Mouse (Mus musculus) ES-E14 (cell line): Measurements from ENCODE around the gene Spag9. TPM values are rescaled to one million over a fixed set of nuclear protein-coding genes. Genes with fewer than 3 reads are reported as not detected.

Source experiments
- DNase-seq: peaks from one replicate; pipeline ENCODE4 v3.0.0-alpha.2; 2013; ENCODE audit warnings: low read depth, low spot score
- H3K27ac ChIP-seq: 2 replicates; pipeline ENCODE4 v1.5.1; 2012; ENCODE audit warnings: low read depth, mild to moderate bottlenecking, low read length, moderate library complexity, mixed read lengths; ENCODE audit not compliant: poor library complexity, insufficient read depth, severe bottlenecking
- H3K36me3 ChIP-seq: 2 replicates; pipeline ENCODE4 v1.6.1; 2012; ENCODE audit warnings: mild to moderate bottlenecking, low read length, moderate library complexity, mixed read lengths; ENCODE audit not compliant: control insufficient read depth, poor library complexity, insufficient read depth, severe bottlenecking
- H3K4me1 ChIP-seq, 2 experiments: fragments of 150-350 bp in 1 of 2; sonication (generic) in 1 of 2; 2 replicates each; pipeline ENCODE4 v1.6.1; 2012; ENCODE audit warnings: low read length in 2 of 2, mild to moderate bottlenecking in 1 of 2, mixed read lengths in 1 of 2; ENCODE audit not compliant: control insufficient read depth in 2 of 2, insufficient read depth in 2 of 2, poor library complexity in 1 of 2
- H3K4me3 ChIP-seq, 2 experiments: fragments of 150-350 bp in 1 of 2; sonication (generic) in 1 of 2; 2 replicates each; pipeline ENCODE4 v1.5.1; 2012; ENCODE audit warnings: low read length in 2 of 2, low read depth in 1 of 2, mild to moderate bottlenecking in 1 of 2, mixed read lengths in 1 of 2; ENCODE audit not compliant: insufficient read depth in 1 of 2, poor library complexity in 1 of 2, severe bottlenecking in 1 of 2
- H3K9ac ChIP-seq: 2 replicates; pipeline ENCODE4 v1.6.1; 2012; ENCODE audit warnings: low read depth, mild to moderate bottlenecking, low read length, mixed read lengths; ENCODE audit not compliant: poor library complexity, insufficient read depth, severe bottlenecking
- H3K9me3 ChIP-seq: fragments of 150-350 bp; sonication (generic); 2 replicates; pipeline ENCODE4 v1.6.1; 2012; ENCODE audit warnings: low read depth, mild to moderate bottlenecking, low read length; ENCODE audit not compliant: control insufficient read depth, insufficient read depth
- CHD2 ChIP-seq: IDR thresholded peaks from 2 replicates; pipeline ENCODE4 v1.6.1; 2014; ENCODE audit warnings: mild to moderate bottlenecking, low read depth, low read length, inconsistent platforms
- HCFC1 ChIP-seq: IDR thresholded peaks from 2 replicates; pipeline ENCODE4 v1.6.1; 2012; ENCODE audit warnings: low read length, inconsistent platforms, borderline replicate concordance; ENCODE audit not compliant: insufficient read depth
- MAFK ChIP-seq: IDR thresholded peaks from 2 replicates; pipeline ENCODE4 v1.6.1; 2014; ENCODE audit warnings: mild to moderate bottlenecking, low read depth, low read length, inconsistent platforms; ENCODE audit not compliant: insufficient read depth
- ZC3H11A ChIP-seq: IDR thresholded peaks from 2 replicates; pipeline ENCODE4 v1.6.1; 2012; ENCODE audit warnings: low read depth, mild to moderate bottlenecking, inconsistent platforms, low read length, borderline replicate concordance
- ZNF384 ChIP-seq: IDR thresholded peaks from 2 replicates; pipeline ENCODE4 v1.6.1; 2012; ENCODE audit warnings: low read depth, low read length, inconsistent platforms
- in situ Hi-C, 2 experiments: fragments of 600-800 bp; cut with MboI; formaldehyde crosslinking; loops; one replicate each; pipeline ENCODE4 v1.15.1; 2025; ENCODE audit warnings: low sequenced_read_pairs in 2 of 2, inconsistent platforms in 1 of 2; ENCODE audit not compliant: unreplicated experiment in 2 of 2
- total RNA-seq: library from RNA; depleted of rRNA; stranded (reverse); fragments of 300-350 nt; gene quantifications from 2 replicates; pipeline ENCODE4 v1.2.3, GENCODE M21; 2012

Spag9 gene
- total RNA-seq, 1 experiment, result 20.9 TPM

DNA sequence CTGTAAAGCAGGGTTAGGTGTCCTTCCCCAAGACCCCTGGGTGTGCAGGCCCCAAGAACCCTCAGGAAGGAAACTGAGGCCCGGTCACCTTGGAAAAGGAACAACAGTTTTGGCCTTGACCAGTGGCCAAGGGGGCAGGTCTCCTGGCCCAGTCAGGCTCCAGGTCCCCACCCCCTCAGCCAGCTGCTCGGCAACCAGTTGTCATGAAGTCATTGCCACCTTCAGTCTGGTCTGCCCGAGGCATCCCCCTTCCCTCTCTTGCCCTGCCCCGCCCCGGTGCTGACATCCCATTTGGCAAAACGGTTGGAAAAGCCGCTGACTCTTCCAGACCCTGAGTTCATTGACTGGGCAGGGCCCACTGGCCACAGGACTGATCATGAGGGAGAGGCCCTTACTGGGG, 140.8 kb downstream of the Spag9 start:
- peaks cover 17 to 47% of the 10 kb centered on the region in 2 experiments; a peak in 3 of 4 replicates for H3K4me1 ChIP-seq
- no peak overlapping the region for H3K27ac ChIP-seq
- H3K9ac ChIP-seq, result 0 out of 2 replicates have a peak overlapping the region, but pooled peaks have one; percentile 15
- DNase-seq, result no peak
- H3K4me3 ChIP-seq, result no peak overlapping the region
- TF ChIP-seq HCFC1 (no peak), ZNF384 (no peak), MAFK (no peak), CHD2 (no peak), ZC3H11A (no peak)
- H3K36me3 ChIP-seq, result no peaks in the 10 kb centered on the region
- no peaks in the 10 kb centered on the region for H3K9me3 ChIP-seq
- in situ Hi-C loops, result loop anchor here (10.0 kb wide), 3 partner anchors 88 to 358 kb away; partner anchors contain the start of gene Epn3 (in 1 of the 2)

- peak overlapping the region; percentile 22; the same call in 1 of the 2 replicates for H3K9ac ChIP-seq
- H3K27ac ChIP-seq, result peak overlapping the region; percentile 38; the same call in 1 of the 2 replicates
- no peak for DNase-seq
- peak overlapping the region; percentile 47 to 65; a peak in 2 of 4 replicates for H3K4me3 ChIP-seq
- in situ Hi-C loops, result loop anchor here (10.0 kb wide), 3 partner anchors 87 to 357 kb away; partner anchors contain the start of gene Epn3 (in 1 of the 2)
- H3K9me3 ChIP-seq, result no peaks in the 10 kb centered on the region
- peaks cover 19 to 47% of the 10 kb centered on the region in 2 experiments; a peak in 3 of 4 replicates for H3K4me1 ChIP-seq
- H3K36me3 ChIP-seq, result no peaks in the 10 kb centered on the region
- TF ChIP-seq ZNF384 (no peak), CHD2 (no peak)
Measured at GRCm38 (mm10) chr11:94137326-94138061, 141.6 kb downstream of the Spag9 start.

DNA sequence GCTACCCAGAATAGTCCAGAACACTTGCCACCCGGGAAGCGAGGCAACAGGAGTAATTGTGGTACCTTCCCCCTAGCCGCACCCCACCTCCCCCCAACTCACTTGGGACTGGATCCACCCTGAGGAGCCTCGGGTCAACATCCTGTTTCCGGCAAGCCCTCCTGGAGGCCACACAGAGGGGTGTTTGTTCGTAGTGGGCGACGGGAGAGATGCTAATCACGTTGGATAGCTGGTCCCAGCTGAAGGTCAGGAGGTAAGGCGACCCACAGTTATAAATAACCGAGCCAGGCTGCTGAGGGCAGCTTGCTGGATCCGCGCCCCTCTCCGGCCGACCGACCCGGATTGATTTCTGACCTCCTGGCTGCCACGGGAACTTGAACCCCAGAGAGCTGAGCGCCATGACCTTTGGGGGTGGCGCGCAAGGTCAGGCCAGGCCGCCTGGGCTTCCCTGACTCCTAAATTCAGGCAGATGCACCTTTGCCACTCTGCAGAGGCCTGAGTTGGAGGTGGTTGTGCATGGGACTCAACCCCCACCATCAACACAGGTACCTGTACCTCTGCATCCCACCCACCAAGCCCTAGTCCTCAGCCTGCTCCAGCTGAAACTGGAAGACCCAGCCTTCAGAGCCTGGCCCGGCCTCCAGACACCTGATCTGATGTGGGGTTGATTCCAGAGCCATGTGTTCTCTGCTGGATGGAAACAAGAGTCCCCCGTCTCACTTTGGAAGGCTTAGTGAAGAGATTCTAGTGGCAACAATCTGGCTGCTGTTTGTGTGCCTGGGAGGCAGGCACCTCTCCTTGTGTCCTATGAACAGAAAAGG, 142.7 kb downstream of the Spag9 start:
- Histone ChIP-seq H3K9ac (peak overlapping the region; percentile 46; the same call in 1 of the 2 replicates), H3K27ac (peak overlapping the region; percentile 38; the same call in 1 of the 2 replicates), H3K4me1 (peaks cover 21 to 48% of the 10 kb centered on the region in 2 experiments; a peak in 3 of 4 replicates), H3K9me3 (no peaks in the 10 kb centered on the region), H3K36me3 (no peaks in the 10 kb centered on the region), H3K4me3 (peak overlapping the region; percentile 47 to 65)
- no peak for DNase-seq
- in situ Hi-C loops, result loop anchor here (10.0 kb wide), 3 partner anchors 86 to 356 kb away; partner anchors contain the start of gene Epn3 (in 1 of the 2)
- no peak for TF ChIP-seq ZC3H11A
- TF ChIP-seq HCFC1, result no peak; the same call in 1 of the 2 replicates
- TF ChIP-seq MAFK, result no peak
- TF ChIP-seq ZNF384, result no peak
- no peak for TF ChIP-seq CHD2

- no peak for DNase-seq
- Histone ChIP-seq H3K36me3 (no peaks in the 10 kb centered on the region), H3K9me3 (no peaks in the 10 kb centered on the region), H3K27ac (peak overlapping the region; percentile 34; the same call in 1 of the 2 replicates), H3K9ac (peak overlapping the region; percentile 46; the same call in 1 of the 2 replicates), H3K4me1 (peaks cover 20 to 45% of the 10 kb centered on the region in 2 experiments; a peak in 3 of 4 replicates), H3K4me3 (peak overlapping the region; percentile 47 to 65)
- in situ Hi-C loops, result loop anchor here (10.0 kb wide), 3 partner anchors 86 to 356 kb away; partner anchors contain the start of gene Epn3 (in 1 of the 2)
- TF ChIP-seq MAFK (no peak), ZNF384 (no peak)
Measured at GRCm38 (mm10) chr11:94139232-94139620, 143.3 kb downstream of the Spag9 start.
